Mouse (Mus musculus) left cerebral cortex, adult 2 months (tissue): Measurements from ENCODE around the gene Man1c1. TPM values are rescaled to one million over a fixed set of nuclear protein-coding genes. Genes with fewer than 3 reads are reported as not detected.

Experiments
- DNase-seq, 2 experiments: peaks; one replicate each; pipeline ENCODE4 v3.0.0; 2021 to 2022; ENCODE audit warnings: low spot score in 2 of 2, mixed read lengths in 1 of 2; ENCODE audit errors: extremely low spot score in 1 of 2
- H3K27ac ChIP-seq: fragments of 200-600 bp; 2 replicates; pipeline ENCODE4 v1.8.1; 2022
- H3K4me3 ChIP-seq: fragments of 200-600 bp; 2 replicates; pipeline ENCODE4 v1.8.1; 2022
- CTCF ChIP-seq: fragments of 200-600 bp; IDR thresholded peaks from 2 replicates; pipeline ENCODE4 v1.8.1; 2022; ENCODE audit warnings: antibody characterized with exemption, mild to moderate bottlenecking, moderate library complexity
- intact Hi-C: fragments of 180-260 bp; cut with DNase I; formaldehyde crosslinking; loops from one replicate; pipeline ENCODE4 v1.15.1; 2025
- total RNA-seq, 2 experiments: library from RNA; stranded (reverse); gene quantifications; 2 replicates each; pipeline ENCODE4 v1.2.3; 2021

The Man1c1 gene
- total RNA-seq, 2 experiments from 2014 or later, result 43.1 to 43.6 TPM

DNA sequence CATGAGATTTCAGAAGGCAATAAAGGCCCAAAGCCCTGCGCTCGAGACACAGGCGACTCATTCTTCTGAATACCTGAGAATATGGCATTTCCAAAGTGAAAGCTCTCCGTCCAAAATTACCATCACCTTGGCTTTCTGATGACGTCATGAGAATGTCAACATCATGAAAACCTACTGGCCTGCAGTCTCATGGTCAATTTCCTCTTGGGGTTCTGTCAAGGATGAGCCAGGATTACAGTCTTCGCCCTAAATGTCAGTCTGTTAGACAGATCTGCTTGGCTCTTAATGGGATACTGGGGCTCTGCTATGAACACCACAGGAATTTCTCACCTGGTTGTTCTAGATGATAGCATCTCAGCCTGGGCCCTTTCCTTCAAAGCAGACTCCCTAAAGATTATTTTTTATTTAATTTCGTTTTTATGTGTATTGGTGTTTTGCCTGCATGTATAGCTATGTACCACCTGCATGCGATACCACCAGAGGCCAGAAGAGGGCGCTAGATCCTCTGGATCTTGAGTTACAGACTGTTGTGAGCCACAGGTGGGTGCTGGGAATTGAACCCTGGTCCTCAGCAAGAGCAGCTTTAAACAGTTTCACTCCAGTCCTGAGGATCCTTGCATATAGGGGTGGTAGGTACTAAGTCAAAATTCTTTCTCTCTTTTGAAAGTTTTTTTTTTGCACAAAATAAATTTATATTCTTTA, 19.3 kb downstream of the Man1c1 start:
- intact Hi-C loops, result no loop called here
- no peak for DNase-seq
- TF ChIP-seq CTCF, result peak; percentile 45
- no peak overlapping the region for H3K4me3 ChIP-seq
- H3K27ac ChIP-seq, result no peak overlapping the region

- no peak for TF ChIP-seq CTCF
- intact Hi-C loops, result no loop called here
These were observed 20.2 kb downstream of the Man1c1 start for GRCm38 (mm10) chr4:134683892-134684291.

DNA sequence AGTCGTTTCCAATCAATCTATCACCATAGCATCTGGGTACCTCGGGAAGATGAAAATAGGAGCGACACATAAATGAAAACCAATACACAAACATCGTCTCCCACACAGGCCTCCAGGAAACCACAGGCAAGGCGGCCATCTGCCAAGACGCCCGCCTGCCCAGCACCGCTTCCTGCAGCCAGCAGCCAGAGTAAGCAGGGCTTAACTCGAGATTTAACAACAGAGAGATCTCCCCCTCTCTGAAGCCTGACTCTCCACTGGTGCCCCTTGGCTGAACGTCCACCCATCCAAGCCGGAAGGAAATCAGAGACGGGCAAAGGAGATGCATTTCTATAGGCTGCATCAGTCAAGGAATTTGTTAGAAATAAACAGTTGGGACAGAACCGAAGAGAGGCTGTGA, 21.1 kb downstream of the Man1c1 start:
- Histone ChIP-seq H3K27ac (peak overlapping the region; percentile 57), H3K4me3 (no peak overlapping the region)
- no peak for TF ChIP-seq CTCF
- peak in 1 of 2 experiments; percentile 48 for DNase-seq
- intact Hi-C loops, result no loop called here

More at GRCm38 (mm10) chr4:134683892-134684291, 20.2 kb downstream of the Man1c1 start:
- DNase-seq, result no peak
- no peak overlapping the region; the same call in 1 of the 2 replicates for H3K27ac ChIP-seq
- no peak overlapping the region for H3K4me3 ChIP-seq

- intact Hi-C loops, result no loop called here
- H3K4me3 ChIP-seq, result no peak overlapping the region
- no peak for TF ChIP-seq CTCF
- H3K27ac ChIP-seq, result peak overlapping the region; percentile 57
- DNase-seq, result no peak
These were observed 21.7 kb downstream of the Man1c1 start for GRCm38 (mm10) chr4:134682423-134682822.

DNA sequence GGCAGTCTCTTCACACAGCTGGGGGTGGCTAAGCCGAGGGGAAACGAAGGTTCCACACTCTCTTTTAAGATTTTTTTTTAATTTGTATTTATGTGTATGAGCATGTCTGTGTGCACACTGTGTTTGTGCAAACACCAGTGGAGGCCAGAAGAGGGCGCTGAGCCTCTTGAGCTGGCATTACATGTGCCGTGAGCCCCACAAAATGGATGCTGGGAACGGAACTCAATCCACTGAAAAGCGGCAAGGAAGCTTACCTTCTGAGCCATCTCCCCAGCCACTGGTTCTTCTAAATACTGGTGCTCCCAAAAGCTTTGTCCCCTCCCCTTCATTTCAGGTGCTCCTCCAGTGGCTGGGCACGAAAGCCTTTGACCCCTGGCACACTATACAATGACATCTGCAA, 22.3 kb downstream of the Man1c1 start:
- no peak overlapping the region for H3K27ac ChIP-seq
- TF ChIP-seq CTCF, result peak; percentile 28
- no peak for DNase-seq
- intact Hi-C loops, result no loop called here
- no peak overlapping the region for H3K4me3 ChIP-seq

- peak; percentile 43 to 63 for DNase-seq
- no peak overlapping the region for H3K4me3 ChIP-seq
- no peak for TF ChIP-seq CTCF
- intact Hi-C loops, result no loop called here
- peak overlapping the region; percentile 53; the same call in 1 of the 2 replicates for H3K27ac ChIP-seq
These were observed 26.3 kb downstream of the Man1c1 start for GRCm38 (mm10) chr4:134677556-134678508.

DNA sequence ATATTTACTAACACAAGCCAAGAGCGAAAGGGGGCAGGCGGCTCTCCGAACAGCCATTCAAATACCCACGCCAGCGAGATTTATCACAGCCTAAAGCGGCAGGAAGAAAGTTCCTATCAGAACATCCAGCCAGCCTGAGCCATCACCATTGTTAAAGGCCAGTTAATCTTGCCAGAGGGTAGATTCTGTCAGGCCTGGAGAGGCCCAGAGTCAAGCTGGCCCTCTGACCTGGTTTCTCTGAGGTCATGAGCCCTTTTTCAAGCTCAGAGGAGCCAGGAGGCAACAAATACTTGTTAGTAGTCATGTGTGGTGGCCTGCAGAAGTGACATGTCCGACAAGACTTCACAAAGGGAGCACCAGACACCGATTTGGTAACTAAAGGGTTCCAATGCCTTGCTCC, 28.3 kb downstream of the Man1c1 start:
- DNase-seq, result no peak
- intact Hi-C loops, result no loop called here

DNA sequence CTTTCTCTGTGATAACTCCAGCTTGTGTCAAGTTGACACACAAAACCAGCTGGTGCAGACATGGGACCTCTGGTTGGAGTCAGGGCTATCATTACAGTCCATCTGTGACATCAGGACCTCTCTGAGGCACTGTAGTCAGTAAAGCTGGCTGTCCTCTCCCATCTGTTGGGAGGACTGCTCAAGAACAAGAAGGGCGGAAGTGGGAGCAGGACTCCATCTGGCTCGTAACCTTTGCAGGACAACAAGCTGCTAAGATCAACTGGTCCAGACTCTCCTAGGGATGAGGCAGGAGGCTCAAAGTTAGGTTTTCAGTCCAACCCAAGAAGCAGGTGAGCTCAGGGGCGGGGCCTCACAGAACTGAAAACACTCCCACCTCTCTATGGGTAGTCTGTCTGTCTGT, 29.1 kb downstream of the Man1c1 start:
- TF ChIP-seq CTCF, result no peak
- no peak overlapping the region for H3K4me3 ChIP-seq
- DNase-seq, result no peak
- H3K27ac ChIP-seq, result no peak overlapping the region
- intact Hi-C loops, result no loop called here

More for the DNA sequence above, 28.3 kb downstream of the Man1c1 start:
- no peak overlapping the region for H3K27ac ChIP-seq
- TF ChIP-seq CTCF, result no peak
- no peak overlapping the region for H3K4me3 ChIP-seq

DNA sequence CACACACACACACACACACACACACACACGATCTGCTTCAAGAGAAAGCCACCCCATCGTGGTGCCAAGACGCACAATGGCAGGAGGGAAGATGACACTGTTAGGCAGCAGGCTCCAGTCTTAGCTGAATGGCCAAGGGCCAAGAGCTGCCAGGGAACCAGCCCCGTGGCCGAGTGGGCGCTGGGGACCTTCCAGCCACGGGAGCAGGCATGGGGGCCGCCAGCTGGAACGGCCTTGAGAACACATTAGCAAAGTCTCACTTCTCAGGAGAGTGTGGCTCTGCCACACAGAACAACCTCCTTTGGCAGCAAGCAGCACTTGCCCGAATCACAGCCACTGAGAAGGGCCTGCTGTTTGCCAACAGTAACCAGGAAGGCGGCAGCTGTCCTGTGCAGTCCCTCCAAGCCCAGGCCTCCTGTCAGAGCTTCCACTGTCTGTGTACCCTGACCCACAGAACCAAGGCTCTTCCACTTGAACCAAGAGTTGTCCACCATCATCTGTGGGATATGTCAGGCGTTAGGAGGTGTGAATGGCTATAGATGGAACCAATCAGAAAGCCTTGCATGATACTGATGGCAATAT, 30.1 kb downstream of the Man1c1 start:
- DNase-seq, result no peak
- intact Hi-C loops, result no loop called here
- Histone ChIP-seq H3K27ac (no peak overlapping the region), H3K4me3 (no peak overlapping the region)
- TF ChIP-seq CTCF, result no peak

GRCm38 (mm10) chr4:134673151-134673550, 30.9 kb downstream of the Man1c1 start:
- H3K27ac ChIP-seq, result no peak overlapping the region
- no peak overlapping the region for H3K4me3 ChIP-seq
- intact Hi-C loops, result no loop called here
- no peak for DNase-seq
- TF ChIP-seq CTCF, result no peak

DNA sequence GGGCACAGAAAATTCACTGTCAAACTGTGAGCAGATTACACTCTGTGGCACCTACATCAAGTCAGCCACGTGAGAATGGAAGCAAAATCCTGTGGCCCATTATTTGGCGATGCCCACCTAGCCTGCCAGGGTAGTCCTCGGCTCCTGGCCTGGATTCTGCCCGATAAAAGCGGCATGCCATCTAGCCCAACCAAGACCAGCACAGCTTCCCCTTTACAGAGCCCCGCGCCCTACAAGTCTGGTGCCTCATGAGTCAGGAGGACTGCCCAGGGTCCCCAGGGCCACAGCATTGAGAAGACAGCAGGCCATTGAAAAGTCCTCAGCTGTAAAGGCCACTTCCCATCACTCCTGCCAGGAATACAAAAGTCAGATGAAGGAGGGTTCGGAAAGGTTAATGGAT, 31.8 kb downstream of the Man1c1 start:
- TF ChIP-seq CTCF, result no peak
- Histone ChIP-seq H3K4me3 (no peak overlapping the region), H3K27ac (no peak overlapping the region)
- intact Hi-C loops, result no loop called here
- DNase-seq, result no peak

DNA sequence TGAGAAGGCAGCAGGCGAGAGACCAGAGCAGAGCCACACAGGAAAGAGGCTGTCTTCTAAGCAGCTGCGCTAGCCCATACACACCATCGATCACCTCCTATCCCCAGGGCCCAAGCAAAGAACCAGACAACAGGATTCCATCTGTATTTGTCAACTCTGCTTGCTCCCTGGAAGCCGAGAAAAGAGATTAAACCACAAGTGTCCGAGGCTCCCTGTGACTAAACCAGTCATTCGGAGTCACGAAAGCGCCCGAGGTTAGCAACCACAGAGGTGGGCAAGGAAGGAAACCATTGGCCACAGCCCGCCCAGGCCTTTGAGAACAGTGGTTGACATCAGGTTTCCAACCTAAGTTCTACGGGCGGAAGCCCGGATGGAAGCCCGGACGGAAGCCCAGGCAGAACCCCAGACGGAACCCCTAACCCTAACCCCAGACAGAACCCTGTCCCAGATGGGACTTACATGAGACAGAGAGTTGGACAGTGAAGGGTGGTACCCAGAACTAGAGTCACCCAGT, 32.4 kb downstream of the Man1c1 start:
- TF ChIP-seq CTCF, result no peak
- intact Hi-C loops, result no loop called here
- H3K4me3 ChIP-seq, result no peak overlapping the region

More for the DNA sequence above, 32.4 kb downstream of the Man1c1 start:
- no peak for DNase-seq
- H3K27ac ChIP-seq, result no peak overlapping the region
